Mouse (Mus musculus): Measurements from ENCODE around the gene Fam83e. TPM values are rescaled to one million over a fixed set of nuclear protein-coding genes. Genes with fewer than 3 reads are reported as not detected.

Fam83e gene
- total RNA-seq, 1 experiment from 2014 or later, result 0.30 TPM

GRCm38 (mm10) chr7:45741777-45742176 is 20.8 kb downstream of the Fam83e start:
- DNase-seq, result no peak

GRCm38 (mm10) chr7:45742338-45742737 is 21.3 kb downstream of the Fam83e start:
- DNase-seq, result peak; percentile 34

- DNase-seq, result peak; percentile 59
Observed at GRCm38 (mm10) chr7:45744387-45744786, 23.4 kb downstream of the Fam83e start.

GRCm38 (mm10) chr7:45746518-45746917 is 25.5 kb downstream of the Fam83e start:
- no peak for DNase-seq

GRCm38 (mm10) chr7:45747450-45747849 is 26.4 kb downstream of the Fam83e start:
- no peak for DNase-seq

GRCm38 (mm10) chr7:45748110-45748509 is 27.1 kb downstream of the Fam83e start:
- no peak for DNase-seq

- peak; percentile 28 for DNase-seq
Observed at GRCm38 (mm10) chr7:45749401-45749800, 28.4 kb downstream of the Fam83e start.

- no peak for DNase-seq
Observed at GRCm38 (mm10) chr7:45750162-45750561, 29.1 kb downstream of the Fam83e start.

GRCm38 (mm10) chr7:45755703-45756102 is 34.7 kb downstream of the Fam83e start:
- no peak for DNase-seq

- DNase-seq, result no peak
Observed at GRCm38 (mm10) chr7:45759400-45759799, 38.4 kb downstream of the Fam83e start.

GRCm38 (mm10) chr7:45760151-45760550 is 39.1 kb downstream of the Fam83e start:
- DNase-seq, result no peak

- DNase-seq, result no peak
Observed at GRCm38 (mm10) chr7:45765995-45766394, 45.0 kb downstream of the Fam83e start.

GRCm38 (mm10) chr7:45766764-45767163 is 45.8 kb downstream of the Fam83e start:
- no peak for DNase-seq

- DNase-seq, result no peak
Observed at GRCm38 (mm10) chr7:45767500-45767899, 46.5 kb downstream of the Fam83e start.

- DNase-seq, result no peak
Observed at GRCm38 (mm10) chr7:45770427-45771082, 49.5 kb downstream of the Fam83e start.

GRCm38 (mm10) chr7:45771101-45771500 is 50.1 kb downstream of the Fam83e start:
- no peak for DNase-seq

- DNase-seq, result no peak
Observed at GRCm38 (mm10) chr7:45775237-45775636, 54.2 kb downstream of the Fam83e start.

Other genes starting within 250 kb of the Fam83e start
- 0.46 and 0.67 TPM in 2 replicates for gene Tulp2, start 239.3 kb upstream of the Fam83e start, total RNA-seq (2021)
- 21.0 and 40.1 TPM in 2 replicates for gene Gm45808, start 234.4 kb upstream of the Fam83e start, total RNA-seq (2021)
- 62.3 and 75.5 TPM in 2 replicates for gene Dhdh, start 232.4 kb upstream of the Fam83e start, total RNA-seq (2021)
- 220 and 264 TPM in 2 replicates for gene Nucb1, start 210.8 kb upstream of the Fam83e start, total RNA-seq (2021)
- 28.0 and 29.6 TPM in 2 replicates for gene Ppp1r15a, start 194.9 kb upstream of the Fam83e start, total RNA-seq (2021)
- 3.2 and 3.3 TPM in 2 replicates for gene Plekha4, start 194.9 kb upstream of the Fam83e start, total RNA-seq (2021)
- gene Hsd17b14, start 166.3 kb upstream of the Fam83e start, total RNA-seq (2021), result 0.95 and 1.0 TPM in 2 replicates
- gene Bcat2, start 151.1 kb upstream of the Fam83e start, total RNA-seq (2021), result 218 and 244 TPM in 2 replicates
- gene Fgf21, start 105.7 kb upstream of the Fam83e start, total RNA-seq (2021), result not detected in 2 replicates
- not detected in 2 replicates for gene Fut1, start 103.9 kb upstream of the Fam83e start, total RNA-seq (2021)
- gene Izumo1, start 99.4 kb upstream of the Fam83e start, total RNA-seq (2021), result 0.36 TPM in 1 of 2 replicates, not detected in the other
- 21.3 and 23.3 TPM in 2 replicates for gene Rasip1, start 93.7 kb upstream of the Fam83e start, total RNA-seq (2021)
- gene Mamstr, start 81.2 kb upstream of the Fam83e start, total RNA-seq (2021), result 3.5 and 4.3 TPM in 2 replicates
- not detected in 2 replicates for gene Fut2, start 54.8 kb upstream of the Fam83e start, total RNA-seq (2021)
- gene Ntn5, start 37.2 kb upstream of the Fam83e start, total RNA-seq (2021), result not detected in 2 replicates
- gene Sec1, start 26.8 kb upstream of the Fam83e start, total RNA-seq (2021), result 0.39 TPM in 1 of 2 replicates, not detected in the other
- 15.7 and 15.8 TPM in 2 replicates for gene Car11, start 21.4 kb upstream of the Fam83e start, total RNA-seq (2021)
- 282 and 444 TPM in 2 replicates for gene Dbp, start 16.1 kb upstream of the Fam83e start, total RNA-seq (2021)
- gene Rpl18, start 5.8 kb upstream of the Fam83e start, total RNA-seq (2021), result 964 and 1,249 TPM in 2 replicates
- 38.2 and 42.0 TPM in 2 replicates for gene Sphk2, start 3.2 kb upstream of the Fam83e start, total RNA-seq (2021)
- gene Spaca4, start 4.6 kb downstream of the Fam83e start, total RNA-seq (2021), result not detected in 2 replicates
- gene Lmtk3, start 62.5 kb downstream of the Fam83e start, total RNA-seq (2021), result 10.0 and 14.8 TPM in 2 replicates
- gene Sult2b1, start 63.5 kb downstream of the Fam83e start, total RNA-seq (2021), result 0.90 and 1.1 TPM in 2 replicates
- 114 and 134 TPM in 2 replicates for gene Cyth2, start 93.4 kb downstream of the Fam83e start, total RNA-seq (2021)
- gene Kcnj14, start 103.6 kb downstream of the Fam83e start, total RNA-seq (2021), result 0.30 and 0.33 TPM in 2 replicates
- gene Grwd1, start 109.7 kb downstream of the Fam83e start, total RNA-seq (2021), result 22.3 and 26.6 TPM in 2 replicates
- 140 and 141 TPM in 2 replicates for gene Kdelr1, start 151.6 kb downstream of the Fam83e start, total RNA-seq (2021)
- 0.43 and 1.2 TPM in 2 replicates for gene Grin2d, start 157.2 kb downstream of the Fam83e start, total RNA-seq (2021)
- gene Syngr4, start 175.5 kb downstream of the Fam83e start, total RNA-seq (2021), result 0.70 TPM in 1 of 2 replicates, not detected in the other
- 53.0 and 61.3 TPM in 2 replicates for gene Tmem143, start 175.7 kb downstream of the Fam83e start, total RNA-seq (2021)
- 231 and 241 TPM in 2 replicates for gene Emp3, start 200.2 kb downstream of the Fam83e start, total RNA-seq (2021)
- 26.4 and 27.9 TPM in 2 replicates for gene Ccdc114, start 202.9 kb downstream of the Fam83e start, total RNA-seq (2021)